Mouse (Mus musculus): ENCODE measurements around the gene Ociad2. TPM values are rescaled to one million over a fixed set of nuclear protein-coding genes. Genes with fewer than 3 reads are reported as not detected.

Gene Ociad2
- total RNA-seq, 2 experiments from 2014 or later, result 2.6 to 5.5 TPM

- no peak for ATAC-seq (replicated peaks; ENCODE audit: poor library complexity, severe bottlenecking)
Observed at GRCm38 (mm10) chr5:73310401-73310800, 30.4 kb downstream of the Ociad2 start.

GRCm38 (mm10) chr5:73309496-73309895 is 31.3 kb downstream of the Ociad2 start:
- no peak for ATAC-seq (replicated peaks; ENCODE audit: poor library complexity, severe bottlenecking)

- no peak for ATAC-seq (replicated peaks; ENCODE audit: poor library complexity, severe bottlenecking)
Observed at GRCm38 (mm10) chr5:73307297-73307696, 33.5 kb downstream of the Ociad2 start.

GRCm38 (mm10) chr5:73306486-73306885 is 34.3 kb downstream of the Ociad2 start:
- no peak for ATAC-seq (replicated peaks; ENCODE audit: poor library complexity, severe bottlenecking)

- ATAC-seq (replicated peaks; ENCODE audit: poor library complexity, severe bottlenecking), result no peak
Observed at GRCm38 (mm10) chr5:73304507-73304906, 36.3 kb downstream of the Ociad2 start.

GRCm38 (mm10) chr5:73301601-73302307 is 39.1 kb downstream of the Ociad2 start:
- ATAC-seq (replicated peaks; ENCODE audit: poor library complexity, severe bottlenecking), result no peak

GRCm38 (mm10) chr5:73295916-73296315 is 44.9 kb downstream of the Ociad2 start:
- no peak for ATAC-seq (replicated peaks; ENCODE audit: poor library complexity, severe bottlenecking)

- ATAC-seq (replicated peaks; ENCODE audit: poor library complexity, severe bottlenecking), result no peak
Observed at GRCm38 (mm10) chr5:73295016-73295415, 45.8 kb downstream of the Ociad2 start.

GRCm38 (mm10) chr5:73293458-73293827 is 47.4 kb downstream of the Ociad2 start:
- ATAC-seq (replicated peaks; ENCODE audit: poor library complexity, severe bottlenecking), result no peak

- peak; percentile 94 for ATAC-seq (replicated peaks; ENCODE audit: poor library complexity, severe bottlenecking)
Observed at GRCm38 (mm10) chr5:73292502-73293457, 48.0 kb downstream of the Ociad2 start, which contains the start of gene Ociad1. TSS of gene Ociad1 (plus strand) at chr5:73292784.

- no peak for ATAC-seq (replicated peaks; ENCODE audit: poor library complexity, severe bottlenecking)
Observed at GRCm38 (mm10) chr5:73289900-73290299, 50.9 kb downstream of the Ociad2 start.

- ATAC-seq (replicated peaks; ENCODE audit: poor library complexity, severe bottlenecking), result peak; percentile 33; the same call in 1 of the 2 replicates
Observed at GRCm38 (mm10) chr5:73286603-73287002, 54.2 kb downstream of the Ociad2 start.

GRCm38 (mm10) chr5:73285470-73285978 is 55.3 kb downstream of the Ociad2 start:
- ATAC-seq (replicated peaks; ENCODE audit: poor library complexity, severe bottlenecking), result no peak

GRCm38 (mm10) chr5:73284046-73284445 is 56.8 kb downstream of the Ociad2 start:
- no peak for ATAC-seq (replicated peaks; ENCODE audit: poor library complexity, severe bottlenecking)

GRCm38 (mm10) chr5:73280567-73280850 is 60.3 kb downstream of the Ociad2 start:
- no peak for ATAC-seq (replicated peaks; ENCODE audit: poor library complexity, severe bottlenecking)

GRCm38 (mm10) chr5:73279732-73280566 is 60.9 kb downstream of the Ociad2 start:
- ATAC-seq (replicated peaks; ENCODE audit: poor library complexity, severe bottlenecking), result peak; percentile 44; the same call in 1 of the 2 replicates

GRCm38 (mm10) chr5:73279190-73279589 is 61.6 kb downstream of the Ociad2 start:
- no peak for ATAC-seq (replicated peaks; ENCODE audit: poor library complexity, severe bottlenecking)

GRCm38 (mm10) chr5:73274941-73275340 is 65.9 kb downstream of the Ociad2 start:
- no peak for ATAC-seq (replicated peaks; ENCODE audit: poor library complexity, severe bottlenecking)

- no peak for ATAC-seq (replicated peaks; ENCODE audit: poor library complexity, severe bottlenecking)
Observed at GRCm38 (mm10) chr5:73273171-73273570, 67.7 kb downstream of the Ociad2 start.
